Mouse (Mus musculus): ENCODE measurements around the gene Ppp1r36.

DNA sequence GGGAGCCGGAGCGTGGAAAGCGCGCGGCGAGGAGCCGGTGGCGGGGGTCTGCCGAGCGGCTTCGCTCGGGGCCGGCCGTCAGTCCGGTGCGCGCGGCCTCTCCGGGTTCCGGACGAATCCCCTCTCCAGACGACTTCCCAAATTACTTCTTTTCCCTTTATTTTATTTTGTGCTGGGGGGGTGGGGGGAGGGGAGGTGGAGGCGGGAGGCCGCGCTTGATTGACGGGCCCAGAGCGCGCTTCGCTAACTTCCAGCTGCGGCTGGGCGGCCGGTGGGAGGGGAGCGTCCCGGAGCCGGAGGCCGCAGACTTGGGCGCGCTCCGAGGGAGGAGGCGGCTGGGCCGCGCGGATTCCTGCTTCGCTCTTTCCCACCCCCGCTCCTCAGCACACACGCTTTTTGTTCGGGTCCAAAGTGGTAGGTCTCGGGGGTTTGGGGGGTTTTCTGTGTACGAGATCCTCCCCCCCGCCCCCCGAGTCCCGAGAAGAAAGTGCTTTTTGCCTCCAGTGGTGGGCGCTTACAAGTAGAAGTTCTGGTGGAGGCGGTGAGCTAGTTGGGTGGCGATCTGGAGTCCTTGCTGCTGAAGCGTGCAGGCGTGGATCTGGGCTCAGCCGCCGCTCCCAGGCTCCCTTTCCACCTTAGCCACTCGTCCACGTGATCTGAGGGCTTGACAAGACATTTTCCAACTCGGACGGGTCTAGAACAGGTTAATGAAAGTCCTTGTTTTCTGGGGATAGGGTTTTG is 46.3 kb upstream of the Ppp1r36 start:
- peak; percentile 56; the same call in 1 of the 2 replicates for TF ChIP-seq BHLHE40 (IDR thresholded peaks at IDR 0.05; ENCODE audit: low read depth, low read length)
- TF ChIP-seq EP300 (IDR thresholded peaks at IDR 0.05; ENCODE audit: low read length) = no peak
- TF ChIP-seq MAFK (IDR thresholded peaks at IDR 0.05; ENCODE audit: insufficient replicate concordance, low read length) = no peak
- TF ChIP-seq SIN3A (IDR thresholded peaks at IDR 0.05; ENCODE audit: low read length) = peak; percentile 59
- 0 out of 4 replicates have a peak, but pooled peaks of 1 of the 2 experiments have one; percentile 8 for TF ChIP-seq CTCF (conservative IDR thresholded peaks at IDR 0.05 in 1 of 2, IDR thresholded peaks at IDR 0.05 in 1 of 2; ENCODE audit: low read depth in 2 of 2, low read length in 2 of 2)
- peak; percentile 40; the same call in 1 of the 2 replicates for TF ChIP-seq KAT2A (IDR thresholded peaks at IDR 0.05; ENCODE audit: insufficient replicate concordance, low read length)
- no peak for TF ChIP-seq ZC3H11A (IDR thresholded peaks at IDR 0.05; ENCODE audit: low read depth, low read length)
- peak; percentile 54; the same call in 1 of the 2 replicates for TF ChIP-seq TCF12 (IDR thresholded peaks at IDR 0.05; ENCODE audit: low read depth, low read length)
- no peak; the same call in 1 of the 2 replicates for TF ChIP-seq MEF2A (IDR thresholded peaks at IDR 0.05; ENCODE audit: borderline replicate concordance, low read depth, low read length)
- peak; percentile 63 for TF ChIP-seq POLR2A (IDR thresholded peaks at IDR 0.05; ENCODE audit: low read depth, low read length)
- no peak for TF ChIP-seq NRF1 (IDR thresholded peaks at IDR 0.05; ENCODE audit: low read depth, low read length)

Data from CH12.LX (cell line).